Mouse (Mus musculus): ENCODE data around the gene Lrpprc.
A peak's percentile ranks its signal among the peaks of the same experiment; 100 is the strongest.
"Not testable (repeated sequence)": the region's sequence is repeated elsewhere in the genome, so short reads cannot be mapped to it uniquely, and the experiment has no call there.

Lrpprc gene

GRCm38 (mm10) chr17:84790447-84791098, at the start of gene Lrpprc:
TSS of gene Lrpprc (minus strand) at chr17:84790789.
- DNase-seq (ENCODE audit: low read depth, low spot score) = peak; percentile 88

- DNase-seq (ENCODE audit: low read depth, low spot score) = peak; percentile 60
Measured at GRCm38 (mm10) chr17:84837780-84838179, 47.2 kb upstream of the Lrpprc start.

- DNase-seq (ENCODE audit: low read depth, low spot score) = no peak
Measured at GRCm38 (mm10) chr17:84835249-84835648, 44.7 kb upstream of the Lrpprc start.

- DNase-seq (ENCODE audit: low read depth, low spot score) = no peak
Measured at GRCm38 (mm10) chr17:84832346-84832745, 41.8 kb upstream of the Lrpprc start.

- DNase-seq (ENCODE audit: low read depth, low spot score) = no peak
Measured at GRCm38 (mm10) chr17:84828301-84828700, 37.7 kb upstream of the Lrpprc start.

- no peak for DNase-seq (ENCODE audit: low read depth, low spot score)
Measured at GRCm38 (mm10) chr17:84820603-84821002, 30.0 kb upstream of the Lrpprc start.

GRCm38 (mm10) chr17:84818390-84818789, 27.8 kb upstream of the Lrpprc start:
- DNase-seq (ENCODE audit: low read depth, low spot score) = no peak

- DNase-seq (ENCODE audit: low read depth, low spot score) = no peak
Measured at GRCm38 (mm10) chr17:84816014-84816461, 25.4 kb upstream of the Lrpprc start.

GRCm38 (mm10) chr17:84814905-84815304, 24.3 kb upstream of the Lrpprc start:
- DNase-seq (ENCODE audit: low read depth, low spot score) = no peak

GRCm38 (mm10) chr17:84814192-84814591, 23.6 kb upstream of the Lrpprc start:
- not testable (repeated sequence) for DNase-seq (ENCODE audit: low read depth, low spot score)

GRCm38 (mm10) chr17:84792006-84792405, 1.4 kb upstream of the Lrpprc start:
- no peak for DNase-seq (ENCODE audit: low read depth, low spot score)

- DNase-seq (ENCODE audit: low read depth, low spot score) = no peak
Measured at GRCm38 (mm10) chr17:84791156-84791555, 567 bp upstream of the Lrpprc start.

- no peak for DNase-seq (ENCODE audit: low read depth, low spot score)
Measured at GRCm38 (mm10) chr17:84790043-84790442, 546 bp downstream of the Lrpprc start.

- no peak for DNase-seq (ENCODE audit: low read depth, low spot score)
Measured at GRCm38 (mm10) chr17:84788376-84789125, 2.0 kb downstream of the Lrpprc start.

- no peak for DNase-seq (ENCODE audit: low read depth, low spot score)
Measured at GRCm38 (mm10) chr17:84787477-84787876, 3.1 kb downstream of the Lrpprc start.

GRCm38 (mm10) chr17:84786911-84787310, 3.7 kb downstream of the Lrpprc start:
- no peak for DNase-seq (ENCODE audit: low read depth, low spot score)

- no peak for DNase-seq (ENCODE audit: low read depth, low spot score)
Measured at GRCm38 (mm10) chr17:84785176-84785575, 5.4 kb downstream of the Lrpprc start.

- DNase-seq (ENCODE audit: low read depth, low spot score) = no peak
Measured at GRCm38 (mm10) chr17:84783491-84783890, 7.1 kb downstream of the Lrpprc start.

GRCm38 (mm10) chr17:84780321-84780720, 10.3 kb downstream of the Lrpprc start:
- no peak for DNase-seq (ENCODE audit: low read depth, low spot score)

GRCm38 (mm10) chr17:84778477-84778978, 12.1 kb downstream of the Lrpprc start:
- no peak for DNase-seq (ENCODE audit: low read depth, low spot score)

- no peak for DNase-seq (ENCODE audit: low read depth, low spot score)
Measured at GRCm38 (mm10) chr17:84776362-84777000, 14.1 kb downstream of the Lrpprc start.

- DNase-seq (ENCODE audit: low read depth, low spot score) = no peak
Measured at GRCm38 (mm10) chr17:84775291-84775690, 15.3 kb downstream of the Lrpprc start.
